Mouse (Mus musculus) adrenal gland, adult 18-20 months (tissue): ENCODE measurements around the gene Hnrnpa3. TPM values are rescaled to one million over a fixed set of nuclear protein-coding genes. Genes with fewer than 3 reads are reported as not detected.
A peak's percentile ranks its signal among the peaks of the same experiment; 100 is the strongest.
"Not testable (repeated sequence)": the region's sequence is repeated elsewhere in the genome, so short reads cannot be mapped to it uniquely, and the experiment has no call there.

Source experiments
- DNase-seq, 2 experiments: peaks; one replicate each; pipeline ENCODE4 v3.0.0; 2021 to 2022; ENCODE audit warnings: low spot score in 2 of 2
- total RNA-seq, 2 experiments: library from RNA; stranded (reverse); gene quantifications; 1 replicate in 1 of 2; 2 replicates in 1 of 2; pipeline ENCODE4 v1.2.3; 2021

Hnrnpa3 gene
- total RNA-seq, 2 experiments from 2014 or later = 323 to 382 TPM

GRCm38 (mm10) chr2:75636261-75637054 lies 22.6 kb upstream of the Hnrnpa3 start:
- peak; percentile 34 to 36 for DNase-seq

- DNase-seq = not testable (repeated sequence)
These were observed 22.1 kb upstream of the Hnrnpa3 start for GRCm38 (mm10) chr2:75637055-75637304.

DNA sequence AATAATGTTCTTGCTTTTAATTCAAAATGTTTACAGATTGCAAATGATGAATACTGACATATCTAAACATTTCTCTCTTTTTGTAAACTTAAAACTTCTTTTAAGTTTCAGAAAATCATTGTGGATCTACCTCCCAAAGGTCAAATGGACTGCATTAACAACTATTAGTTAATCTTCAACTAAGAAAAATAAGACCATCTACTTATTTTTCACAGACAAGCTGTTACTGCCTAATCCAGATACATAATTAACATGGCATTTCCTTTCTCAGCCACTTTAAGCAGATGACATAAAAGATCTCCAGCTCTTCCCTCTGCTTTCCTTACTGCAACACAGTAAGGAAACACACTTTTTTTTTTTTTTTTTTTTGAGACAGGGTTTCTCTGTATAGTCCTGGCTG lies 21.7 kb upstream of the Hnrnpa3 start:
- no peak for DNase-seq

- DNase-seq = not testable (repeated sequence)
These were observed 21.2 kb upstream of the Hnrnpa3 start for GRCm38 (mm10) chr2:75637822-75638221.

- DNase-seq = not testable (repeated sequence)
These were observed 19.5 kb upstream of the Hnrnpa3 start for GRCm38 (mm10) chr2:75639535-75639934.

DNA sequence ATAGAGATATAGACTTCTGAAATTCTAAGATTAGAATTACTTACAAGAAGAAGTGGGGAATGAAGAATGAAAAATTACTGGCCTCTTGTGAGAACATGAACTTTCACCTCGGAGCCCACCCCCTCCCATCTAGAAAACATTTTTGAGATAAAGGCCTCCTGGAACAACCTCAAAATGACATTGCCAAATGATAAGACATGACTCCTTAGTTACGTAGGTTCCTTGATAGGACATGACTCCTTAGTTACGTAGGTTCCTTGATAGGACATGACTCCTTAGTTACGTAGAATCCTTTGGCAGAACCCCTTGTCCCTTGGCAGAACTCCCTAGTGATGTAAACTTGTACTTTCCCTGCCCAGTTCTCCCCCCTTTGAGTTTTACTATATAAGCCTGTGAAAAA lies 16.7 kb upstream of the Hnrnpa3 start:
- DNase-seq = not testable (repeated sequence)

DNA sequence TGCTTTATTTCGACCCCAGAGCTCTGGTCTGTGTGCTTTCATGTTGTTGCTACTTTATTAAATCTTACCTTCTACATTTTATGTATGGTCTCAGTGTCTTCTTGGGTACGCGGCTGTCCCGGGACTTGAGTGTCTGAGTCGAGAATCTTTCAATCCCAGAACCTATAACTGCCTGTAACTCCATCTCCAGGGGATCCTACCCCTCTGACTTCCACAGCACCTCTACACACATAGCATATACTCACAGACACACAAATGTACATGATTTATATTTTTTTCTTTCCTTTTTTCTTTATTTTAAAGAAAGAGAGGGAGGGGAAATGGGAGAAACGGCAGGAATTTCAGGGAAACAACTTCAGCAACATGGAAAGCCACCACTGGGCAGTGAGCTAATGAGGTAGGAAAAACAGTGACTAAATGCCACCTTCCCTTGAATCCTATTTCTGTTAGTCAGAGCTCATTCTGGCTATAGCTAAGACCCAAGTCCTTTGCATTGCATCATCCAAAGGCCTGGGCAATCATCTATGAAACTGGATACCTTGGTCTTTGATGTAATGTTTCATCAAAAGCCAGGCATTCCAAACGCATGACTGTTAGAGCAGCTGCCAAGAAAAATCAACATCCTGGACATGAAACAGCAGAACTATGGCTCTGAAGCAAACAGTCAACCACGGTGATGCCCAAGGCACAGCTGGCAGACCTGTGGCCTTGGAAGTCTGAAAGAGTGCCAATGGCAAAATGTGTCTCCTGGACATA lies 16.1 kb upstream of the Hnrnpa3 start:
- DNase-seq = peak in 1 of 2 experiments; percentile 42

DNA sequence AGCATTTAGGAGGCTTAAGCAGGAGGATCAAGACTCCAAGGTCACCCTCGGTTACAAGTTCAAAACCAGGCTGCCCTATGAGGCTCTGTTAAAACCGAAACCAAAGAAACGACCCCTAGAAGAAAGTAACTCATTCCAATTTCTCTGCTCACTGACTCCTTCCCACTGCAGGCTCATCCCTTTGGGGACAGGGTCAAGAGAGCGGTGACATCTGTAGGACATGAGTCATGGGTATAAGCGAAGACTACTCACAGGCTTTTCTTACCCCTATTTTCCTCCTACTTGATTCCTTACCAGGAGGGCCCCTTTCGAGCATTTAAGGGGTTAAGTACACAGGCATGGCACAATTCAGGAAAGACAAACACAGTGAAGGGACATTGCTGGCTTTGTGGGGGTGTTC lies 15.1 kb upstream of the Hnrnpa3 start:
- DNase-seq = no peak

DNA sequence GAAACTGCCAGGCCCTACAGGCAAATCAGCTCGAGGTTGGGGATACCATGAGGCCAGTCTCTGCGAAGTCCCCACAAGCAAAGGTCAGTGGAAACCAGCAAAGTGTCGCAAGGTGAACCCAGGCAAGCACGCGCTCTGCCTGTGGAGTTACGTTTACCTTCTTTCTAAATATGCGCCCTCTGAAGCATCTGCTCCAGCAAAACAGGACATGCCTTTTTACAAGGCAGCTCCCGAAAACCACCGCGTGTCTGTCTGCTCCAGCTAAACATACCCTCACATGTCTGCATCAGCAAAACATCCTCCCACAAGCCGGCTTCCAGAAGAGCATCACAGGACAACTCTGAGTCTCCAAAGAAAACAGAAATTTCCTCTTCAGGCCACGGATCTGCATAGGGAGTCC lies 13.8 kb upstream of the Hnrnpa3 start:
- DNase-seq = no peak

GRCm38 (mm10) chr2:75650437-75650836 lies 8.6 kb upstream of the Hnrnpa3 start:
- DNase-seq = no peak

DNA sequence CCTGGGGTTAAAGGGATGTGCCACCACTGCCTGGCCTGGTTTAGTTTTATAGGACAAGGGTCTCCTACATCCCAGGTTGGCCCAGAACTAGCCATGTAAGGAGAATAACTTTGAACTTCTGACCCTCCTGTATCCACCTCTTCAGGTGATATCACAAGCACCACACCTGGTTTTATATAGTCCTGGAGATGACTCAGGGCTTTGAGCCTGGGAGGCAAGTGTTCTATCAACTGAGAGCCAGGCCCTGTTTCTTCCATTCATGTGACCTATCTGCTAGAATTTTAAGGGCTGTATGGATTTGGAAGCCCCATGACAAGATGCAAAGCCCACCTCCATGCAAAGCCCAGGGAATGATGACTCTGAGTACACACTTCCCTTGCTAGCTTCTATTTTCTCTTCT lies 5.9 kb upstream of the Hnrnpa3 start:
- no peak for DNase-seq

DNA sequence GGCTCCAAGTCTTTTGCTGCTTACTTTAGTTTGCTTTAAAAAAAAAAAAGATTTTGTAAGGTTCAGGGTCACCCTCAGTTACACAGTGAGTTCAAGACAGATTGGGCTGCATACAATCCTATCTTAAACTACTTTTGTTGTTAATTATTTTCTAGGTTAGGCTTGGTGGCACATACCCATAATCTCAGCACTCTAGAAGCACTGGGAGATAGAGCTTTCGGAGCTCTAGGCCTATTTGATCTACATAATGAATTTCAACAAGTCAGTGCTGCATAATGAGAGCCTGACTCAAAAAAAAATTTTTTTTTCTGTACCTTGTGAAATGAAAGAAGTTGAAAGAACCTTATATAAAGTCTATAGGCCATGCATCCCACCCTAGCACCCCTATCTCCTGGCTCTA lies 4.4 kb upstream of the Hnrnpa3 start:
- DNase-seq = no peak

DNA sequence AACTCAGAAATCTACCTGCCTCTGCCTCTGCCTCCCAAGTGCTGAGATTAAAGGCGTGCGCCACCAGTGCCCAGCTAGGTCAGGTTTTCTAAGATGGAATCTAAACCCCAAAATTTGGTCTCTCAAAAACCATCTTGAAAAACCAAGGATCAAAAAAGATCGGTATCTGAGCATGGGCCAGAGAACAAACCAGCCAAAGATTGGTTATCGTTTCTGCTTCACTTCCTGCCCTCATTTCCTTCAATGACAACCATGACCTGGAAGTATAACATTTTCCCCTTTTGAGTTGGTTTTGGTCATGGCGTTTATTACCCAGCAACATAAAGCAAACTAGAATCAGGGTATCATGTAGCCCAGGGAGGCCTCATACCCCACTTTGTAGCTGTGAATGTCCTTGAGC lies 2.1 kb upstream of the Hnrnpa3 start:
- no peak for DNase-seq

DNA sequence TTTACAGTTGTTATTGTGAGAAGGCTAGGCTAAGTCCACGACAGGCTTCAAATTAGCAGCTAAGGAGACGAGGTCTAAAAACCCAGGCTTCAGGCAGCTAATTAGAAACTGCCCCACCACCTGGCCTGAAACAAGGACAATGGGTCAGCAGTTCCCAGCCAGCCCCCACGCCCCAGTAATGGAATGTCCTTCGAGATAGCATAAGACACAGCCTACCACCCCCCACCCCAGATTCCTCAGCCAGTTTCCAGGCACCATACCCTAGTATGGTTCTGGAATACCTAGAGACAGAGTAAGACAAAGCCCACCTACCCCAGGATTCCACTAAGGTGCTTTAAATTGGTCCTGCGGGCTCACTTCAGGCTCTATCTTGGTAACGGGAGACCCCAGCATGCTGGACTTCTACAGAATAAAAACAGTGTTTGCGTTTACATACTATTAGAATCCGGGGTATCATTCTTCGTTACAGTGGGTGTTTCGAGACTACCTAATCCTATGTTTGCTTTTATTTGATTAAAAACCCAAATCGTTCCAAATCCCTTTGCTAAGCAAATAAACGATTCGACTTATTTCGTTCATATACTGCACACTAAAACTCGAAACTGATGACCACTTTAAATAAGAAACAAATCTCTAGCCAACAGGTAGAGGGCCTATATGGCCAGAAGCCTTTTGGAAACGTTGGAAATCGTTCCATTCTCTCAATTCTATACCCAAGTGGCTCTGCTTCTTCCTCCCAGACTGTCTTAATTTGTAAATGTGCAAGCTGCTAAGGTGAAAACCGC lies 962 bp upstream of the Hnrnpa3 start:
- no peak for DNase-seq

- peak; percentile 94 to 96 for DNase-seq
These were observed 534 bp downstream of the Hnrnpa3 start for GRCm38 (mm10) chr2:75659629-75659960.

- DNase-seq = no peak
These were observed 1.3 kb downstream of the Hnrnpa3 start for GRCm38 (mm10) chr2:75660255-75660948.

- no peak for DNase-seq
These were observed 2.0 kb downstream of the Hnrnpa3 start for GRCm38 (mm10) chr2:75661106-75661505.

GRCm38 (mm10) chr2:75669491-75670445 lies 10.7 kb downstream of the Hnrnpa3 start:
- no peak for DNase-seq

DNA sequence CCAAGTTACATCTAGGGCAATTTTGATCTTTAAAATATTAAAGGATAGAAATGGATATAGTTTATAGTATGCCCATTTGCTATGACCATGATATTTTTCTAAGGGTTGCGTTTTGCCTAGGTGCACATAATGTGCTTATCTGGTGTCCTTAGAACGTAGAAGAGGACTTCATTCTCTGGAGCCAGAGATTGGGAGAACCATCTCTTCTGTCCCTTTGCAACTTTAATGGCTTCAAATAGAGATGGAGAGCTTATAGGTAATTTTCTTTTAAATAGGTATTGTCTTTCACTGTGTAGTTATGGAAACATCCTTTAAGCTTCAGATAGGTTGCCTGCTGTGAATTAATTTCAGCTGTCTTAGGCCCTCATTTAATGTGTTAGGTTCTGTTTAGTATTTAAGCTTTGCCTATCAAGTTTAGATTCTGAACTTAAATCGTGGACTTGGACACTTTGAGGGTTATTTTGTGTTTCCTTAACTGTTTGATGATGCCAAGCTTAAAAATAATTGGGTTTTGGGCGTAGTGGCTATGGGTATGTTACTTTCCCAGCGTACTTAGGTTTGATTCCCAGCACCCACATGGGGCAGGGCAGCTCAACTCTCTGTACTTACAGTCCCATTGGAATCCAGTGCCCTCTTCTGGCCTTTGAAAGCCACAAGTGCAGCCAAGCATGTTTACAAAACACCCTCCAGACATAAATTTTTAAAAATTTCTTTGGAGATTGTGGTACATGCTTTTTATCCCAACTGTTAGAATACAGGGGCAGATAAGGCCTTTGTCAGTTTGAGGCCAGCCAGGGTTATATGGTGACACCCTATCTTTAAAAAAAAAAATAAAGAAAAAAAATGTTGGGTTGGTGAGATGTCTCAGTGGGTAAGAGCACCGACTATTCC lies 11.6 kb downstream of the Hnrnpa3 start:
- no peak for DNase-seq
